Mouse (Mus musculus): Measurements from ENCODE around the gene Sec31b.

GRCm38 (mm10) chr19:44554861-44555590 lies 9.4 kb upstream of the Sec31b start, which contains the start of gene Ndufb8:
- TF ChIP-seq POLR2A (IDR thresholded peaks at IDR 0.05; ENCODE audit: control insufficient read depth in 1 of 2, insufficient read depth in 1 of 2, low read depth in 1 of 2, low read length in 2 of 2, poor library complexity in 1 of 2) (peak; percentile 97 to 98), CTCF (IDR thresholded peaks at IDR 0.05 in 2 of 3, conservative IDR thresholded peaks at IDR 0.05 in 1 of 3; ENCODE audit: control insufficient read depth in 1 of 3, insufficient read depth in 1 of 3, low read depth in 2 of 3, low read length in 3 of 3, poor library complexity in 1 of 3, severe bottlenecking in 1 of 3) (no peak), TCF12 (IDR thresholded peaks at IDR 0.05; ENCODE audit: low read depth, low read length) (peak; percentile 83), CHD1 (IDR thresholded peaks at IDR 0.05; ENCODE audit: low read depth, low read length) (peak; percentile 85; the same call in 1 of the 2 replicates), ZNF384 (IDR thresholded peaks at IDR 0.05; ENCODE audit: low read depth, low read length) (no peak), ZMIZ1 (IDR thresholded peaks at IDR 0.05; ENCODE audit: low read depth, low read length) (peak; percentile 96), GATA1 (IDR thresholded peaks at IDR 0.05; ENCODE audit: low read depth, low read length) (0 out of 2 replicates have a peak, but pooled peaks have one; percentile 1), ZC3H11A (IDR thresholded peaks at IDR 0.05; ENCODE audit: low read depth, low read length) (no peak), CHD2 (IDR thresholded peaks at IDR 0.05; ENCODE audit: low read length) (no peak), TBP (IDR thresholded peaks at IDR 0.05; ENCODE audit: low read depth, low read length) (peak; percentile 91), GABPA (IDR thresholded peaks at IDR 0.05; ENCODE audit: low read depth, low read length) (no peak)

Data from MEL (cell line).